Mouse (Mus musculus) midbrain, embryonic 10.5 days (tissue): ENCODE measurements around the gene Zfp526. TPM values are rescaled to one million over a fixed set of nuclear protein-coding genes. Genes with fewer than 3 reads are reported as not detected.

Experiments used
- DNase-seq: peaks from one replicate; pipeline ENCODE4 v3.0.0-alpha.2; 2017; ENCODE audit warnings: low spot score
- H3K27ac ChIP-seq: fragments of 300-500 bp; sonication (generic); replicated peaks from 2 replicates; pipeline ENCODE4 v1.5.1; 2016; ENCODE audit warnings: mild to moderate bottlenecking
- H3K27me3 ChIP-seq: fragments of 300-500 bp; sonication (generic); 2 replicates; pipeline ENCODE4 v1.6.1; 2016; ENCODE audit warnings: low read depth, mild to moderate bottlenecking; ENCODE audit not compliant: poor library complexity, severe bottlenecking
- H3K36me3 ChIP-seq: fragments of 300-500 bp; sonication (generic); 2 replicates; pipeline ENCODE4 v1.6.1; 2016; ENCODE audit warnings: mild to moderate bottlenecking, moderate library complexity
- H3K4me1 ChIP-seq: fragments of 300-500 bp; sonication (generic); 2 replicates; pipeline ENCODE4 v1.6.1; 2016
- H3K4me3 ChIP-seq: fragments of 300-500 bp; sonication (generic); 2 replicates; pipeline ENCODE4 v1.5.1; 2016; ENCODE audit warnings: mild to moderate bottlenecking, moderate library complexity
- H3K9me3 ChIP-seq: fragments of 300-500 bp; sonication (generic); replicated peaks from 2 replicates; pipeline ENCODE4 v1.6.1; 2016; ENCODE audit warnings: mild to moderate bottlenecking
- WGBS: fragments of 180-500 bp; shearing (Covaris S2); methylation state at CpG from one replicate; pipeline ENCODE4 v1.1.7; 2016; 5-methylcytosine and 5-hydroxymethylcytosine counted together
- polyA plus RNA-seq: library from polyadenylated mRNA; unstranded; fragments of >200 nt; fragmentation: Nextera tagmentation; extraction: Ambion mirVana; gene quantifications from 2 replicates; pipeline ENCODE4 v1.2.1, GENCODE M21; 2016

Gene Zfp526
- polyA plus RNA-seq, 1 experiment from 2014 or later, result 2.7 TPM

GRCm38 (mm10) chr7:25190806-25191205, 30.4 kb upstream of the Zfp526 start:
- Histone ChIP-seq H3K36me3 (no peaks in the 10 kb centered on the region), H3K27ac (no peak overlapping the region), H3K4me1 (peaks cover 4% of the 10 kb centered on the region; the same call in 1 of the 2 replicates), H3K27me3 (peaks cover 8% of the 10 kb centered on the region; the same call in 1 of the 2 replicates), H3K9me3 (no peaks in the 10 kb centered on the region), H3K4me3 (no peak overlapping the region)
- 92% methylated on average over 11 of the region's 11 CpGs for WGBS
- DNase-seq, result no peak

GRCm38 (mm10) chr7:25192110-25192509, 29.1 kb upstream of the Zfp526 start:
- H3K9me3 ChIP-seq, result no peaks in the 10 kb centered on the region
- H3K4me1 ChIP-seq, result peaks cover 4% of the 10 kb centered on the region; the same call in 1 of the 2 replicates
- no peak overlapping the region for H3K4me3 ChIP-seq
- WGBS, result 71% methylated on average over 8 of the region's 8 CpGs
- no peaks in the 10 kb centered on the region for H3K36me3 ChIP-seq
- H3K27me3 ChIP-seq, result no peaks in the 10 kb centered on the region
- no peak overlapping the region for H3K27ac ChIP-seq
- no peak for DNase-seq

GRCm38 (mm10) chr7:25195148-25195547, 26.1 kb upstream of the Zfp526 start:
- Histone ChIP-seq H3K36me3 (no peaks in the 10 kb centered on the region), H3K9me3 (no peaks in the 10 kb centered on the region), H3K27ac (no peak overlapping the region), H3K4me3 (no peak overlapping the region), H3K4me1 (no peaks in the 10 kb centered on the region), H3K27me3 (no peaks in the 10 kb centered on the region)
- WGBS, result 78% methylated on average over 3 of the region's 3 CpGs
- DNase-seq, result no peak

GRCm38 (mm10) chr7:25196107-25196506, 25.1 kb upstream of the Zfp526 start:
- Histone ChIP-seq H3K4me1 (no peaks in the 10 kb centered on the region), H3K4me3 (no peak overlapping the region), H3K27me3 (no peaks in the 10 kb centered on the region), H3K36me3 (no peaks in the 10 kb centered on the region), H3K9me3 (no peaks in the 10 kb centered on the region), H3K27ac (no peak overlapping the region)
- WGBS, result 92% methylated on average over 9 of the region's 9 CpGs
- no peak for DNase-seq

GRCm38 (mm10) chr7:25197384-25198018, 23.7 kb upstream of the Zfp526 start:
- Histone ChIP-seq H3K4me1 (no peaks in the 10 kb centered on the region), H3K4me3 (no peak overlapping the region), H3K27me3 (no peaks in the 10 kb centered on the region), H3K36me3 (peaks cover 6% of the 10 kb centered on the region), H3K27ac (no peak overlapping the region), H3K9me3 (no peaks in the 10 kb centered on the region)
- no peak for DNase-seq
- 81% methylated on average over 10 of the region's 10 CpGs for WGBS

GRCm38 (mm10) chr7:25203624-25204023, 17.6 kb upstream of the Zfp526 start:
- no peak overlapping the region for H3K4me3 ChIP-seq
- no peak for DNase-seq
- H3K4me1 ChIP-seq, result no peaks in the 10 kb centered on the region
- WGBS, result 91% methylated on average over 20 of the region's 20 CpGs
- H3K27me3 ChIP-seq, result no peaks in the 10 kb centered on the region
- peaks cover 37% of the 10 kb centered on the region for H3K36me3 ChIP-seq
- H3K27ac ChIP-seq, result no peak overlapping the region
- H3K9me3 ChIP-seq, result no peaks in the 10 kb centered on the region

- H3K27ac ChIP-seq, result no peak overlapping the region
- 92% methylated on average over 16 of the region's 16 CpGs for WGBS
- H3K4me1 ChIP-seq, result no peaks in the 10 kb centered on the region
- H3K9me3 ChIP-seq, result no peaks in the 10 kb centered on the region
- peaks cover 55% of the 10 kb centered on the region for H3K36me3 ChIP-seq
- no peaks in the 10 kb centered on the region for H3K27me3 ChIP-seq
- H3K4me3 ChIP-seq, result no peak overlapping the region
- no peak for DNase-seq
Measured at GRCm38 (mm10) chr7:25205355-25206093, 15.7 kb upstream of the Zfp526 start.

GRCm38 (mm10) chr7:25206094-25206830, 15.0 kb upstream of the Zfp526 start:
- H3K4me1 ChIP-seq, result no peaks in the 10 kb centered on the region
- H3K9me3 ChIP-seq, result 0 out of 2 replicates have a peak, but pooled peaks cover 4% of the 10 kb centered on the region
- H3K27ac ChIP-seq, result no peak overlapping the region
- H3K27me3 ChIP-seq, result no peaks in the 10 kb centered on the region
- WGBS, result 89% methylated on average over 16 of the region's 16 CpGs
- no peak for DNase-seq
- peaks cover 62% of the 10 kb centered on the region for H3K36me3 ChIP-seq
- H3K4me3 ChIP-seq, result no peak overlapping the region

GRCm38 (mm10) chr7:25209161-25209622, 12.0 kb upstream of the Zfp526 start:
- Histone ChIP-seq H3K4me3 (no peak overlapping the region), H3K4me1 (no peaks in the 10 kb centered on the region), H3K9me3 (0 out of 2 replicates have a peak, but pooled peaks cover 4% of the 10 kb centered on the region), H3K27ac (no peak overlapping the region), H3K27me3 (no peaks in the 10 kb centered on the region), H3K36me3 (peaks cover 50% of the 10 kb centered on the region)
- no peak for DNase-seq
- WGBS, result 77% methylated on average over 3 of the region's 3 CpGs

GRCm38 (mm10) chr7:25210482-25210881, 10.7 kb upstream of the Zfp526 start:
- no peak overlapping the region for H3K27ac ChIP-seq
- 87% methylated on average over 4 of the region's 4 CpGs for WGBS
- no peaks in the 10 kb centered on the region for H3K4me1 ChIP-seq
- no peaks in the 10 kb centered on the region for H3K27me3 ChIP-seq
- no peak for DNase-seq
- H3K36me3 ChIP-seq, result peaks cover 51% of the 10 kb centered on the region
- H3K9me3 ChIP-seq, result 0 out of 2 replicates have a peak, but pooled peaks cover 4% of the 10 kb centered on the region
- H3K4me3 ChIP-seq, result no peak overlapping the region

- 89% methylated on average over 3 of the region's 3 CpGs for WGBS
Measured at GRCm38 (mm10) chr7:25213099-25213498, 8.1 kb upstream of the Zfp526 start.

GRCm38 (mm10) chr7:25214172-25214571, 7.1 kb upstream of the Zfp526 start:
- H3K4me3 ChIP-seq, result no peak overlapping the region
- no peak overlapping the region for H3K27ac ChIP-seq
- DNase-seq, result no peak
- peaks cover 18% of the 10 kb centered on the region for H3K4me1 ChIP-seq
- no peaks in the 10 kb centered on the region for H3K27me3 ChIP-seq
- 0 out of 2 replicates have a peak, but pooled peaks cover 4% of the 10 kb centered on the region for H3K9me3 ChIP-seq
- peaks cover 37% of the 10 kb centered on the region for H3K36me3 ChIP-seq
- 92% methylated on average over 2 of the region's 2 CpGs for WGBS

More at GRCm38 (mm10) chr7:25213099-25213498, 8.1 kb upstream of the Zfp526 start:
- Histone ChIP-seq H3K27me3 (no peaks in the 10 kb centered on the region), H3K36me3 (peaks cover 46% of the 10 kb centered on the region), H3K27ac (no peak overlapping the region), H3K4me1 (peaks cover 7% of the 10 kb centered on the region), H3K9me3 (0 out of 2 replicates have a peak, but pooled peaks cover 4% of the 10 kb centered on the region), H3K4me3 (no peak overlapping the region)
- no peak for DNase-seq
